Mouse (Mus musculus): Measurements from ENCODE around the gene Fgd2. TPM values are rescaled to one million over a fixed set of nuclear protein-coding genes. Genes with fewer than 3 reads are reported as not detected.

Gene Fgd2
- polyA plus RNA-seq, 1 experiment from 2014 or later = 4.2 TPM

GRCm38 (mm10) chr17:29399241-29399910, 38.7 kb downstream of the Fgd2 start:
- ATAC-seq (ENCODE audit: insufficient number of reproducible peaks, low FRiP score, low TSS enrichment, low read depth) (no peak), DNase-seq (ENCODE audit: low spot score) (peak; percentile 45)
- Histone ChIP-seq H3K27ac (replicated peaks; ENCODE audit: low read depth, low read length) (0 out of 2 replicates have a peak overlapping the region, but pooled peaks have one; percentile 6), H3K9me3 (ENCODE audit: control insufficient read depth, low read length) (no peaks in the 10 kb centered on the region), H3K4me2 (ENCODE audit: low read depth, severe bottlenecking) (no peak overlapping the region), H3K9ac (ENCODE audit: low read length) (no peak overlapping the region; the same call in 1 of the 2 replicates), H3K36me3 (ENCODE audit: control insufficient read depth, insufficient read depth, low read length) (no peaks in the 10 kb centered on the region), H3K4me1 (ENCODE audit: control insufficient read depth, insufficient read depth, low read length) (peaks cover 31% of the 10 kb centered on the region), H3K4me3 (ENCODE audit: low read depth, low read length) (no peak overlapping the region), H3K27me3 (ENCODE audit: control insufficient read depth, insufficient read depth, low read length) (no peaks in the 10 kb centered on the region)
- 31% methylated on average over 14 of the region's 14 CpGs for WGBS

GRCm38 (mm10) chr17:29400044-29400443, 39.3 kb downstream of the Fgd2 start:
- DNase-seq (ENCODE audit: low spot score) (no peak), ATAC-seq (ENCODE audit: insufficient number of reproducible peaks, low FRiP score, low TSS enrichment, low read depth) (no peak)
- H3K9me3 ChIP-seq (ENCODE audit: control insufficient read depth, low read length) = no peaks in the 10 kb centered on the region
- H3K4me3 ChIP-seq (ENCODE audit: low read depth, low read length) = no peak overlapping the region
- peaks cover 31% of the 10 kb centered on the region for H3K4me1 ChIP-seq (ENCODE audit: control insufficient read depth, insufficient read depth, low read length)
- no peaks in the 10 kb centered on the region for H3K27me3 ChIP-seq (ENCODE audit: control insufficient read depth, insufficient read depth, low read length)
- 62% methylated on average over 5 of the region's 5 CpGs for WGBS
- no peak overlapping the region for H3K27ac ChIP-seq (replicated peaks; ENCODE audit: low read depth, low read length)
- H3K4me2 ChIP-seq (ENCODE audit: low read depth, severe bottlenecking) = no peak overlapping the region
- H3K9ac ChIP-seq (ENCODE audit: low read length) = no peak overlapping the region
- H3K36me3 ChIP-seq (ENCODE audit: control insufficient read depth, insufficient read depth, low read length) = no peaks in the 10 kb centered on the region

GRCm38 (mm10) chr17:29401741-29402268, 41.1 kb downstream of the Fgd2 start:
- DNase-seq (ENCODE audit: low spot score) (no peak), ATAC-seq (ENCODE audit: insufficient number of reproducible peaks, low FRiP score, low TSS enrichment, low read depth) (no peak)
- Histone ChIP-seq H3K27ac (replicated peaks; ENCODE audit: low read depth, low read length) (no peak overlapping the region), H3K9me3 (ENCODE audit: control insufficient read depth, low read length) (no peaks in the 10 kb centered on the region), H3K36me3 (ENCODE audit: control insufficient read depth, insufficient read depth, low read length) (no peaks in the 10 kb centered on the region), H3K4me1 (ENCODE audit: control insufficient read depth, insufficient read depth, low read length) (peaks cover 30% of the 10 kb centered on the region), H3K27me3 (ENCODE audit: control insufficient read depth, insufficient read depth, low read length) (no peaks in the 10 kb centered on the region), H3K4me2 (ENCODE audit: low read depth, severe bottlenecking) (no peak overlapping the region), H3K9ac (ENCODE audit: low read length) (no peak overlapping the region), H3K4me3 (ENCODE audit: low read depth, low read length) (no peak overlapping the region)
- WGBS = 63% methylated on average over 15 of the region's 15 CpGs

- Histone ChIP-seq H3K4me2 (ENCODE audit: low read depth, severe bottlenecking) (no peak overlapping the region), H3K9me3 (ENCODE audit: control insufficient read depth, low read length) (no peaks in the 10 kb centered on the region), H3K36me3 (ENCODE audit: control insufficient read depth, insufficient read depth, low read length) (no peaks in the 10 kb centered on the region), H3K4me1 (ENCODE audit: control insufficient read depth, insufficient read depth, low read length) (peaks cover 17% of the 10 kb centered on the region), H3K27me3 (ENCODE audit: control insufficient read depth, insufficient read depth, low read length) (no peaks in the 10 kb centered on the region), H3K27ac (replicated peaks; ENCODE audit: low read depth, low read length) (no peak overlapping the region), H3K4me3 (ENCODE audit: low read depth, low read length) (no peak overlapping the region), H3K9ac (ENCODE audit: low read length) (no peak overlapping the region)
- DNase-seq (ENCODE audit: low spot score) (no peak), ATAC-seq (ENCODE audit: insufficient number of reproducible peaks, low FRiP score, low TSS enrichment, low read depth) (no peak)
- WGBS = 86% methylated on average over 1 of the region's 1 CpGs
Observed at GRCm38 (mm10) chr17:29403179-29403578, 42.5 kb downstream of the Fgd2 start.

DNA sequence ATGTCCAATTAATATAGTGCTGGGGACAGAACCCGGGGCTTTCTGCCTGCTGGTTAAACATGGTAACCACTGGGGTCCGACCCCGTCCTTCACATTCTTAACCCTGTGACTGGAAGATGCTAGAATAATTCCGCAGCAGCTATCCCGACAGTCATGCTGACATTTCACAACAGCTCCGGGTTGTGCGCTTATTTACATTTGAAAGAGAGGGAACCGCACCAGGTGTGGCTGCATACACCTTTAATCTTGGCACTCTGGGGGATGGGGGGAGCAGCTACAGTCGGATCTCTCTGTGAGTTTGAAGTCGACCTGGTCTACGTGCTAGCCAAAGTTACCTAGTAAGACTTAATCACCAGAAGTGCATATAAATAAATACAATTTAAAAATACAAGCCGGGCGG, 44.8 kb downstream of the Fgd2 start:
- no peak overlapping the region for H3K4me2 ChIP-seq (ENCODE audit: low read depth, severe bottlenecking)
- H3K9ac ChIP-seq (ENCODE audit: low read length) = no peak overlapping the region
- H3K9me3 ChIP-seq (ENCODE audit: control insufficient read depth, low read length) = no peaks in the 10 kb centered on the region
- H3K27ac ChIP-seq (replicated peaks; ENCODE audit: low read depth, low read length) = no peak overlapping the region
- H3K36me3 ChIP-seq (ENCODE audit: control insufficient read depth, insufficient read depth, low read length) = no peaks in the 10 kb centered on the region
- no peak for ATAC-seq (ENCODE audit: insufficient number of reproducible peaks, low FRiP score, low TSS enrichment, low read depth)
- H3K4me3 ChIP-seq (ENCODE audit: low read depth, low read length) = no peak overlapping the region
- DNase-seq (ENCODE audit: low spot score) = no peak
- H3K27me3 ChIP-seq (ENCODE audit: control insufficient read depth, insufficient read depth, low read length) = no peaks in the 10 kb centered on the region
- no peaks in the 10 kb centered on the region for H3K4me1 ChIP-seq (ENCODE audit: control insufficient read depth, insufficient read depth, low read length)
- 48% methylated on average over 13 of the region's 13 CpGs for WGBS

DNA sequence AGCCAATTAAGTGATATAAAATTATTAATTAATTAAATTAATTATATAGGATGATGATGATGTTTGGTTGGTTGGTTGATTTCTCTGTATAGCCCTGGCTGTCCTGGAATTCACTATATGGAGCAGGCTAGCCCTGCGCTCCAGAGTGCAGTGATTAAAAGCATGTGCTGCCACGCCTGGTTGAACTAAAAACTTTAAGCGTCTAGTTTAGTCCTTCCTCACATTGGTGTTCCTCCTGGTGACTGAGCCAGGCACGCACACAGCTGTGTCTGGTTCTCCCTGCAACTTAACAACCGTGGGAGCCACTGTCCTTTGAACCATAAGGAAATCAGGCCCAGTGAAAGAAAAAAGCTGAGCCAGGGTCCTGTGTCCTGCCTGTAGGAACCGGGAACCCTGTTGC, 45.4 kb downstream of the Fgd2 start:
- no peaks in the 10 kb centered on the region for H3K4me1 ChIP-seq (ENCODE audit: control insufficient read depth, insufficient read depth, low read length)
- H3K27me3 ChIP-seq (ENCODE audit: control insufficient read depth, insufficient read depth, low read length) = no peaks in the 10 kb centered on the region
- H3K9ac ChIP-seq (ENCODE audit: low read length) = no peak overlapping the region
- DNase-seq (ENCODE audit: low spot score) = peak; percentile 64
- WGBS = 25% methylated on average over 6 of the region's 6 CpGs
- H3K4me3 ChIP-seq (ENCODE audit: low read depth, low read length) = no peak overlapping the region
- H3K27ac ChIP-seq (replicated peaks; ENCODE audit: low read depth, low read length) = no peak overlapping the region
- no peak overlapping the region for H3K4me2 ChIP-seq (ENCODE audit: low read depth, severe bottlenecking)
- H3K9me3 ChIP-seq (ENCODE audit: control insufficient read depth, low read length) = no peaks in the 10 kb centered on the region
- H3K36me3 ChIP-seq (ENCODE audit: control insufficient read depth, insufficient read depth, low read length) = no peaks in the 10 kb centered on the region
- ATAC-seq (ENCODE audit: insufficient number of reproducible peaks, low FRiP score, low TSS enrichment, low read depth) = peak; percentile 44; the same call in 1 of the 2 replicates

DNA sequence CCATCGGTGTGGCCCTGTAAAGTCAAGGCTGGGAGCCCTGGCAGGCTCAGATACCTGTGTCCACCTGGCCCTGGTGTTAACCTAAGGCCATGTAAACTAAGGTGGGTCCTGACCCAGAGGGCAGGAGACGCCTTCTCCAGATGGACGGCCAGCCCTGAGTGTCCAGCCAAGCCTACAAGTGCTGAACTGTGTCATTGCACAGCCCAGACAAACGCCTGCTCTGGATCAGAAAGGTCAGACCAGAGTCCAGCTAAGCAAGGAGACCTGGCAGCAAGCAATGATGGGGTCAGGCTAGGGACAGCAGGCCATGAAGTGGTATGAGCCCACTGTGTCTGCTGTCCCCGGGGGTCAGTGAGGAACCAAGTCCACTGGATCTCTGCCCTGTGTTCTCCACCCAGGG, 46.7 kb downstream of the Fgd2 start:
- Histone ChIP-seq H3K9me3 (ENCODE audit: control insufficient read depth, low read length) (no peaks in the 10 kb centered on the region), H3K4me3 (ENCODE audit: low read depth, low read length) (no peak overlapping the region), H3K27me3 (ENCODE audit: control insufficient read depth, insufficient read depth, low read length) (no peaks in the 10 kb centered on the region), H3K36me3 (ENCODE audit: control insufficient read depth, insufficient read depth, low read length) (no peaks in the 10 kb centered on the region), H3K4me1 (ENCODE audit: control insufficient read depth, insufficient read depth, low read length) (no peaks in the 10 kb centered on the region), H3K9ac (ENCODE audit: low read length) (no peak overlapping the region), H3K4me2 (ENCODE audit: low read depth, severe bottlenecking) (no peak overlapping the region), H3K27ac (replicated peaks; ENCODE audit: low read depth, low read length) (no peak overlapping the region)
- 83% methylated on average over 5 of the region's 5 CpGs for WGBS
- ATAC-seq (ENCODE audit: insufficient number of reproducible peaks, low FRiP score, low TSS enrichment, low read depth) = no peak
- DNase-seq (ENCODE audit: low spot score) = no peak

DNA sequence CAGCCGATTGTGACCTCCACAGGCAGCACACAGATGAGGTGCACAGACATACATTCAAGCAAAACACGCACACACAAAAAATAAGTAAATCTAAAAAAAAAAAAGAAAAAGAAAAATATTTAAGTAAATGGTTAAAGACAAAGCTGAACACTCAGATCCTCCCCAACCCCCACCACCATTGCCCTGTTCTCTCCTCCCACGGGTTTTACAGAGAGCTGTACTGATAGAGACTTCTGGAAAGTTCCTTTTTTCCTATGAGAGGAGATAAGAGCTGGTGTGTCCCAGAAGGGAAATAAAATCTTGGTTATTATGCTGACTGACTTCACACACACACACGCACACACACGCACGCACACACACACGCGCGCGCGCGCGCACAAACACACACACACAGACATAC, 47.6 kb downstream of the Fgd2 start:
- no peak overlapping the region for H3K9ac ChIP-seq (ENCODE audit: low read length)
- no peaks in the 10 kb centered on the region for H3K36me3 ChIP-seq (ENCODE audit: control insufficient read depth, insufficient read depth, low read length)
- 95% methylated on average over 13 of the region's 13 CpGs for WGBS
- DNase-seq (ENCODE audit: low spot score) (no peak), ATAC-seq (ENCODE audit: insufficient number of reproducible peaks, low FRiP score, low TSS enrichment, low read depth) (no peak)
- no peaks in the 10 kb centered on the region for H3K9me3 ChIP-seq (ENCODE audit: control insufficient read depth, low read length)
- no peak overlapping the region for H3K27ac ChIP-seq (replicated peaks; ENCODE audit: low read depth, low read length)
- no peaks in the 10 kb centered on the region for H3K4me1 ChIP-seq (ENCODE audit: control insufficient read depth, insufficient read depth, low read length)
- H3K4me2 ChIP-seq (ENCODE audit: low read depth, severe bottlenecking) = no peak overlapping the region
- no peak overlapping the region for H3K4me3 ChIP-seq (ENCODE audit: low read depth, low read length)
- H3K27me3 ChIP-seq (ENCODE audit: control insufficient read depth, insufficient read depth, low read length) = no peaks in the 10 kb centered on the region
